Mouse (Mus musculus): ENCODE results near the gene Ccdc134.

Gene Ccdc134

DNA sequence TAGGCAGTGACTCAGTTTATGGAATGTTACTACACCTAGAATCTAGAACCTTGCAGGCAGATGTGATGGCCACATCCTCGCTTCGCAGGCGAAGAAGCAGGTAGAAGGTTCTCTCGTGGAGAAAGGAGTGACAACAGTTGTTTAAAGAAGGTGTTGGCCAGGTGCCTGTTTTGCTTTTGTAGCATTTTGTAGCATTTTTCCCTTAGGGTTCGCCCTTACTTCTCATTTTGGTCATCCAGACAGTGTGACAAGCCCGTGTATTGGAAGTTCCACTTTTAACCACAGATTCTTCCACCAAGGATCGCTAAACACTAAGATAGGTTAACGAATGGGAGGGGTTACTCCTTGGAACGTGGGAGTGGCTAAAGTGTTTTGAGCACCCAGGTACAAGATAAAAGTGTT lies 20.8 kb downstream of the Ccdc134 start:
- DNase-seq (ENCODE audit: low spot score in 2 of 2), result no peak

DNA sequence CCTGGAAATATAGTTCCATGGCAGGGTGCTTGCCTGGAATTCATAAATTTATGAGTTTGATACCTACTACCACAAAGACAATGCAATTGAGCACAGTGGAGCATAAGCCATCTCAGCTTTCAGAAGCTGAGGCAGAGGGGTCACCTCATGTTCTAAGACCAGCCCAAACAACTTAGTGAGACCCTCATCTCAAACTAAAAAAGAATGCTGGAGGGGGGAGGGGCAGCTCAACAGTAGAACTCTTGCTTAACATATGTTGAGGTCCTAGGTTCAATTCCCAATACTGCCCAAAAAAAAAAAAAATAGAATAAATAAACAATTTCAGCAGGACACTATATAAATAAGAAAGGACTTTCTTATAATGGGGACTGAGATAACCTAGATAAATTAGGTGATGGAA lies 22.3 kb downstream of the Ccdc134 start:
- no peak for DNase-seq (ENCODE audit: low spot score in 2 of 2)

DNA sequence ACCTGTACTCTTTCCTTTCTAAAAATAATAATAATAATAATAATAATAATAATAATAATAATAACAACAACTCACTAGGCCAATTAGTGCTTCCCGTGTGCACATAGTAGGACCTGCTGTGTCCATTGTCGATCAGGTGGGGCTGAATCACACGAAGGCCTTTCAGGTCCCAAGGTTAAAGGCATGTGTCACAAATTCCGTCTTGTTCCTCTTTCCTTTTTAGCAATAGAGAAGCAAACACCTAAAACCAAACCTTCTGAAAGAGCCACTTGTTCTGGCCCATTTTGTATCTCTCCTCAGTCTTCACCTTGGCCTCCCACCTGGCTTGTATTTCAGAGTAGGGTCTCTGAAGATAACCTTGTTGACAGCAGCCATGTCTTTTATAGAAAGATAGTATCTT lies 23.5 kb downstream of the Ccdc134 start:
- no peak for DNase-seq (ENCODE audit: low spot score in 2 of 2)

DNA sequence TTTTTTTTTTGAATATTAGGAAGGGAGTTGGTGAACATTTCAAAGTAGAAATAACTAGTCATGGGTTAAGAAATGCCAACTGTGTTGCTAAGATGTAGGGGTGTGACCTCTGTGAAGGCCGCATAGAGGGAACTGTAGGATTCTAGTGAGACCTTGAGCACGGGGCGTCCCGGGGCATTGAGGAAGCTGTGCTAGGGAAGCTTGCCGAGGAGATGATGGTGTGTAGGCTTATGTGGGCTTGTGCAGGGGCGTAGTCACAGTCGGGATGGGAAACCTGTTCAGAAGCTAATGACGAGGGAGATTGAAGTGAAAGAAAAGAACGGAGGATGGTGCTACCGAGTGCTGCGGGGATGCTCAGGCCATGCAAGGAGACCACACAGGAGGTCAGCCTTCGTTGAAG lies 24.3 kb downstream of the Ccdc134 start:
- DNase-seq (ENCODE audit: low spot score in 2 of 2), result no peak

DNA sequence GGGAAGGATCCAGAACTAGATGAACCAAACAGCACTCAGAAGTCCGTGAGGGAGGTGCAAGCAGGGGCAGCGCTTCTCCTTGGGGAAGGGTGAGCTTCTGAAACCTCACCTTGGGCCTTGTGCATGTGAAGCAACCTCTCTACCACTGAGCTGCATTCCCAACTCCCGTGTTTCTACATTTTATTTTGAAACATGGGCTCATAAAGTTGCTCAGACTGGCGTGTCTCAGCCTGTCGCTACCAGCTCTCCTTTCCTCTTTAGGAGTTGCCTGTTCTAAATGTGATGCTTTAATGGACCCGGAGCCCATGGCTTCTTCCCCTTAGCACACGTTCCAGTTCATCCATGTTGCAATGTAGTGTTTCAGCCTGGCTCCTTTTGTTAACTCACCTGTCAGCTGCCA lies 24.7 kb downstream of the Ccdc134 start:
- DNase-seq (ENCODE audit: low spot score in 2 of 2), result no peak

DNA sequence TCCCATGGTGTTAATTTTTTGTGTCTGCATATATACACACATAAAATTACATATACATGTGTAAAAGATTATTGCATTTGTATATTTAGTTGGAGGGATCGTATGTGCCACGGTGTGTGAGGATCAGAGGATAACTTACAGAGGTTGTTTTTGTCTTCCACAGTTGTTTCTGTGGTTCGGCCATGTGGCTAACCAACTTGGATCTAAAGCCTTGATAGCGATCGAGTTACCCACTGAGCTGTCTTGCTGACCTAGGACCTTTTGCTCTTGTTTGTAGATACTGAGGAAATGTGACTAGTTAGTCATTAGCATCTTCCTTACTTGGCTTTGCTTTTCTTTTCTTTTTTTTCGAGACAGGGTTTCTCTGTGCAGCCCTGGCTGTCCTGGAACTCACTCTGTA lies 28.6 kb downstream of the Ccdc134 start:
- no peak for DNase-seq (ENCODE audit: low spot score in 2 of 2)

DNA sequence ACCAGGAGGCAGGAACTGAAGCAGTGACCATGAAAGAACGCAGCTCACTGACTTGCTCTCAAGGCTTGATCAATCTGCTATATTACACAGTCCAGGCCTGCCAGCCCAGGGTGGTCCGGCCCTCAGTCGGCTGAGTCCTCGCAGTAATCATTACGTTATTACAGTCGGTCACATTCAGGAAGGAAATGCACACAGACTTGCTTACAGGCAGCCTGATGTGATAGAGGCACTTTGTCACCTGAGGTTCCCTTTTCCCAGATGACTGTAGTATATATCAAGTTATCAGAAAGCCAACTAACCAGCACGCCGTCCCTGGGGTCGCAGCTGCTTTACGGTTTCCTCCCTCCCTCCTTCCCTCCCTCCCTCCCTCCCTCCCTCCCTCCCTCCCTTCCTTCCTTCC lies 29.2 kb downstream of the Ccdc134 start:
- DNase-seq (ENCODE audit: low spot score in 2 of 2), result no peak

DNA sequence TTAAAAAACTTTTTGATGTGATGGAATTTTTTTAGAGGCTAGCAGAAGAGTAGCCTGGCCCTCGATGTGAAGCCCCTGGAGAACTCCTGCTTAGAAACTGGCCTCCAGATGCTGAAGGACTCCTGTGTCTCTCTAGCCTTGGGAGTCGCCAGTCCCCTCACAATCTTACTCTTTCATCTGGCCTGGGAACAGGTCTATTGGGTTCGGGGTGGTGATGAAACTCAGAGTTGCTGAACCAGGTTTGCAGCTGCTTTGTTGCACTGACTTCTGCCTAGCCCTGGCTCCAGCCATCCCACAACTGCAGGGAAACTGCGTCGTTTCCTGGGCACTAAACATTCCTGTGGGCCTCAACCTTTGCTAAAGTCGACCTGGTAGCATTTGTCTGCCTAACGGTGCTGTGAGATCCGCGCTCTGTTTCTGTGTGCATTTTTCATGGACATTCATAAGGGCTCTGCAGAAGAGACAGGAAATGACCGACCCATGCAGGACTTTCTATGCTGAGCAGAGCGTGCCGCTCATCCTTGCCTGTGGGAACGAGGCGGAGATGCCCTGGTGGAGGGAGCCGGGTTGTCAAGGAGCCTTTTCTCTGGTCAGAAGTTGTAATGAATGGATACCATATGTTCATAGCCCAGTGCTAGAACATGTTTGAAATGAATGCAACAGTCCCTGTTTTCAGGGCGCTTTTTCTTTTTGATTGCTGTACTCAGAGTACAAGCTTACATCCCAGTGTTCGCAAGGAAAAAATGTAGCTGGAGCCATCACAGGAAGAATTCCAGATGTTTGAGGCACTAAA lies 30.7 kb downstream of the Ccdc134 start:
- no peak for DNase-seq (ENCODE audit: low spot score in 2 of 2)

DNA sequence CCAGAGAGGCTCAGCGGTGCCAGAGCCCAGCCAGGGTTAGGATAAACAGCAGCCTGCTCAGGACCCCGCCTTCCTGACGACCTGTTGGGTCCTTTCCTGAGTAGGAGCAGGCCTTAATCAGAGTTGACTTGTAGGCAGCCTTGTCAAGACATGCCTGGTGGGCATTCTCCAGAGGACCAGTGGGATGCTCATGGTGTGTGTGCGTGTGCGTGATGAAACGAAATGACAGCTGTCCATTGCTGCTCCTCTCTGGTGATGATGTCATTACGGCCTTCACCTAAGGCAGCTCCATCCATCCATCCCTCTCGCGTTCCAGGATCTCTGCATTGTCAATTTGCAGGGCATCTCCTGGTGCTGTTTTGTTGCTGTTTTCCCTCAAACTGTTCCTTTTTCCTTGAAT lies 31.7 kb downstream of the Ccdc134 start:
- DNase-seq (ENCODE audit: low spot score in 2 of 2), result no peak

DNA sequence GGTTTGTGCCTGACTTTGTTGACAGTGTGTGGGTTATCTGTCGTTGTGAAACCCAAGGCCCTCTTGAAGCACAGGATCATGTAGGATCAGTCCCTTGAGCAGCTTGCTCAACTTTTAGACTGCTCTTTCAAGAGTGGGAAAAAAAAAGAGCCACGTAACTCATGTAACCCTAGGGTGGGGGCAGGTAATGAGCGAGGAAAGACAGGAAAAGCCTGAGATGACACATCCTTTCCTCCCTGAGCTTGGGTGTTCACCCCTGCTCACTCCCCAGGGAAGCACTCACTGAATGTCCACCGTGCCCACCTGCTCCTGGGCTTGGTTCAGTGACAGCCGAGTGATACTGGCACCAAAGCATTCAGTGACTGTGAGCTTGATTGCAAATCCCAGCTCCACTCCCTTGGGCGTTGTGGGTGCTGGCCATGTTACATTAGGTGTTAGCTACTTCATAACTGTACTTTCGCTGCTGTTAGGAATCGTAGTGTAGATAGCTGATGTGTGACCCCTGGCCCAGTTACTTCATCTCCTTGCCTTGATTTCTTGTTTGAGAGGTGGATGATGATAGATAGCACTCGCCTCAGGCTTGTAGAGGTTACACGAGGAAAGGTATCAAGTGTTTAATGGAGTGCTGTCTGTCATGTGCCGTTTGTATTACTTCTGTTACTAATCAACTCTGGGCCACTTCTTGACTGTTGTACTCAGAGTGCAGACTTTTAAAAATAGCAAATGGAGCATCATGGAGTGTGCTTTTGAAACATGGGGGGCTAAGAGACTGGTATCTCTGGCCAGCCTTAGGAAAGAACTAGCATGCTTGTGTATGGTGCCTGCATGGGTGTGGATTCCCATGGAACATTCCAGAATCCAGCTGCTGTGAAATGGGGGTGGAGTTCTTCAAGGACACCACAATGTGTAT lies 33.3 kb downstream of the Ccdc134 start:
- DNase-seq (ENCODE audit: low spot score in 2 of 2), result no peak

DNA sequence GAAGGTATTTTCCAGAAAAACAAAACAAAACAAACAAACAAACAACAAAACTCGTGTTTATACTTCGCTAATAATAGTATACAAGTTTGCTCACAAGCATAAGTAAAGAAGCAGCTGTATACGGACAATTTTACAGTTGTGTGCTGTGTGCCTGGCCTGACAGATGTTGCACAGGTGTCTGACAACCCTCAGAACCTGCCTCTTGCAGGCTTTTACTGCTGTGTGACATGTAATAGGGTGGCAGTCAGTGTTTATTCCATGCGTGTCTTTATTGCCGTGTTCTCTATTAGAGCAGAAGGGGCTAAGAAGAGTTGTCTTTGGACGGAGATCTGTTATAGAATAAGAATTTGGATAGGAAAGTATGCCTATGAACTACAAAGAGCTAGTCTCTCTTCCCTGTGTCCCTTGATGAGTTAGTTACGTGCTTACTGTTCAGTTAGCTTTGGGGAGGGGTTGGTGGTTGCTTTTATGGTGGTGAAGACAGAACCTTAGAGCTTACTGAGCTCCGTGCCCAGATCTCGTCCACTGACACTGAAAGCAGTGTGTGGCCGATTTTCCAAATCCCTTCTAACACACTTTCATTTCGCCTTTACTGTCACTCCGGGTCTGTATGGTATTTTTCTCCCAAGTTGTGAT lies 34.4 kb downstream of the Ccdc134 start:
- no peak for DNase-seq (ENCODE audit: low spot score in 2 of 2)

DNA sequence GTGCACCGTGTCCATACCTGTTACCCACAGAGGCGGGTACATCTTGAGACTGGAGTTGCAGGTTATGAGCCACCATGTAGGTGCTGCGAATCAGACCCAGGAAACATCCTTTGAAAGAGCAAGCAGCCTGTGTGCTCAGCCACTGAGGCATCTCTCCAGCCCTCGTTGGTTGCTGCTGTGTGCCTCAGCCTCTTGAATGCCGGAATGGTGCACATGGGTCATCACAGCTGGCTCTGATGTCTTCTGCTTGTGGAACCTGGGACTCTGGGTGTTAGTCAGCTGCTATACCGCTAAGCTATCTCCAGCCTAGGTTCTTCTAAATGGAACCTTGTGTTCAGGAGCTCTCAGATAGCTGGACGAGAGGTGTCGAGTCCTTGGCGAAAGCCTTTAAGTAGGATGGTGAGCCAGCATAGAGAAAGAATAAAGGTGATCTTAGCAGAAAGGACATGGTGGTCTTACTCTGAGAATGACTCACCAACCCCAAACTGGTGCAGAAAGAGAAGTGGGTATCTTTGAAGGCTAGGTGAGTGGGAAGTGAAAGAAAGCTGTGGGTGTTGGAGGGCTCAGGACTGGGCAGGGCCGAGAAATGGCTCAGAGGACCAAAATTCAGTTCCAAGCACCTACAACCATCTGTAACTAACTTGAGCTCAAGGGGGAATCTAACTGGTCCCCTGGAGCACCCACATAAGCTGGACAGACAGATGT lies 35.8 kb downstream of the Ccdc134 start:
- no peak for DNase-seq (ENCODE audit: low spot score in 2 of 2)

DNA sequence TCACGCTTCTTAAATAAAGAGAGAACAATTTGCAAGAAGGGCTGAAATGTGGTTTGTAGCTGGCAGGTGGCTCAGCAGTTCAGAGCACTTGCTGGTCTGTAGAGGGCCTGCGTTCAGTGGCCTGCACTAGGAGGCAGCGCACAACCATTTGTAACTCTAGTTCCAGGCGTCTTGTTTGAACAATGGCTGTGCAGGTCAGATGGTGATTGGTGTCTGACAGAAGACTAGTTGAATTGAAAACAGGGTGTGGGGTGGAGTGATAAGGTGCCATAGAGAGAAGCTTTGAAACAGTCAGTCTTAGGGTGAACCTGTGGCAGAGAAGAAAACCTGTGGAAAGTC lies 36.3 kb downstream of the Ccdc134 start:
- no peak for DNase-seq (ENCODE audit: low spot score in 2 of 2)

DNA sequence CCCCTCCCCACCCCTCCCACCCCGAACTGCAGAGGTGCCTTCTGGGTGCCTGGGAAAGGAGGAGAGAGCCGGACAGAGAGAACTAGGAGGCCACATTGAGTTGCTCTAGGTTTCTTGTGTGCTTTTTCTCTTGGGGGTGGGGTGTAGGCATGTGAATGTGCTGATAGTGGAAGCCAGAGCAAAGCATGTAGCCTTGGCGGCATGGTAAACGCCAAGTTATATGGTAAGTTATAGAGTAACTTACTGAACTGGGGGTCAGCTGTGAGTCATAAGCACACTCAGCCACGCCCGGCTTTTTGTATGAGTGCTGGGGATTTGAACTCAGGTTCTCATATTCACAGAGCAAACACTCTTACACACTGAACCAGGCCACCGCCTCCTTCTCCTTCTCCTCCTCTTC lies 36.8 kb downstream of the Ccdc134 start:
- no peak for DNase-seq (ENCODE audit: low spot score in 2 of 2)

DNA sequence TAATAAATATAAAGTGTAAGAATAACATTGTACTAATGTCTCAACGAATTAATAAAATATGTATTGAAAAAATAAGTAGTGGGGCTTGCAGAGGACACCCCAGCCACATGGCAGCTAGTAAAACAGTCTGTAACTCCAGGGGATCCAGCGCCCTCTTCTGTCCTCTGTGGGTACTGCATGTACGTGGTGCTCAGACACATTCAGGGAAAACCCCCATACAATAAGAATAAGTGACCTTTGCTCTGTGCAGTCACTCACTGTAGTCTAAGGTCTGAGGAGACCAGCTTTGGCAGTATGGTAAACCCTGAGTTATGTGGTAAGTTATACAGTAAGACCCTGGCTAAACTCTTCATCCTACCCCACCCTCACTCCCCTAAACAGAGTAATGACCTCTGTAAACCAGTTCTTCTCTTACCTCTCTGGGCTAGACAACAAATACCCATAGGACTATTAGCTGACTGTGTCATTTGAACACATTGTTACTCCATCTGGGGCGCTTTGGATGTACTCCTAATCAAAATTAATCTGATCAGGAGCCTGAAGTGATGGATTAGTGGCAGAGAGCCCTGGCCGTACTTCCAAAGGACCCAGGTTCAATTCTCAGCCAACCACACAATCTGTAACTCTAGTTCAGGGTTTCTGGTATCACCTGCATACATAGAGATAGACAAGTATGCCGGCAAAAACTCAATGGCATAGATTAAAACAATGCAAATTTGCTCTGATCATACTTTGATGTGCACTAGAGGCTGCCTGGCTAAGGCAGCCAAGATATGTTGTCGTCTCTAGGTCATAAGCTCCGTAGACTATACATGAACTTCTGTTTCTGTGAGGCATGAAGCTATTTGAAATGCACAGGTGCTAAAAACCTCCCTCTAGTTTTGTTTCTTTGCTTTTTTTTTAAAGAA lies 37.9 kb downstream of the Ccdc134 start:
- peak in 1 of 2 experiments; percentile 72 for DNase-seq (ENCODE audit: low spot score in 2 of 2)

DNA sequence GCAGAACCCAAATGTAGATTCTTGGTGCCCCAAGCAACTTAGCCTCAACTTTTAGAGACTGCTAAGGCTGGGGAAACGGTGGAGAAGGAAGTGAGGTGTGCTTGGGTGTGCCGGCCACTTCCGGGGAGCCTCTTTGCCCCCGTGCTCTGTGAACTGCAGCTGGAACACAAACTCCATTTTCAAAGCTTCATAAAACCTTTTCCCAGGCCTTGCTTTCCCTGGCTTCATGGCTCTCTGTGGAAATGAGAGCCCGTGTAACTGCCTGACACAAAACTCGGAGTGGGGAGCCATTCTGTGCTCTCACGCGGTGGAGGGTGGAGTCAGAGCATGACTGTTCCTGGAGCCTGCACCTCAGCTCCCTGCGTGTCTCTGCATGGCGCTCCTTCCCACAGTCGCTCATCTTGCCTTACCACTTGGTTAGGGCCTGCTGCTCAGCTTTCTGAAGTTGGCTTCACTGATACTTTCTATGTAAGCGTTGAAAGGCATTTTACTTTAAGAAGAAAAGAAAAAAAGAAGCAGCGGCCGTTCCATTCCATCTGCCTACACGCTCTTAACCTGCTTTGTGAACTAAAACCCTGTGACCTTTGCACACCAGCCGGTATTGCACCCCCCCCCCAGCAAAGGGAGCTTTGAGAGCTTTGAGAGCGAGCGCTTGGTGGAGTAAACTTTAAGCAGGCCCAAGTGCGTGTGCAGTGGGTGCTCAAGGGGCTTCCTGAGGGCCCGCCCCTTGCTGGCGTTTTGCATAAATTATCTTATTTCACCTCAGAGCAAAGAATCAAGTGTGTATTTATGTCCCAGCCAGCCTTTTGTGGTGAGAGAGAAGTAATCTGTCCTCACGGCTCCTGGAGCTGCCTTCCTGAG lies 38.7 kb downstream of the Ccdc134 start:
- no peak for DNase-seq (ENCODE audit: low spot score in 2 of 2)

DNA sequence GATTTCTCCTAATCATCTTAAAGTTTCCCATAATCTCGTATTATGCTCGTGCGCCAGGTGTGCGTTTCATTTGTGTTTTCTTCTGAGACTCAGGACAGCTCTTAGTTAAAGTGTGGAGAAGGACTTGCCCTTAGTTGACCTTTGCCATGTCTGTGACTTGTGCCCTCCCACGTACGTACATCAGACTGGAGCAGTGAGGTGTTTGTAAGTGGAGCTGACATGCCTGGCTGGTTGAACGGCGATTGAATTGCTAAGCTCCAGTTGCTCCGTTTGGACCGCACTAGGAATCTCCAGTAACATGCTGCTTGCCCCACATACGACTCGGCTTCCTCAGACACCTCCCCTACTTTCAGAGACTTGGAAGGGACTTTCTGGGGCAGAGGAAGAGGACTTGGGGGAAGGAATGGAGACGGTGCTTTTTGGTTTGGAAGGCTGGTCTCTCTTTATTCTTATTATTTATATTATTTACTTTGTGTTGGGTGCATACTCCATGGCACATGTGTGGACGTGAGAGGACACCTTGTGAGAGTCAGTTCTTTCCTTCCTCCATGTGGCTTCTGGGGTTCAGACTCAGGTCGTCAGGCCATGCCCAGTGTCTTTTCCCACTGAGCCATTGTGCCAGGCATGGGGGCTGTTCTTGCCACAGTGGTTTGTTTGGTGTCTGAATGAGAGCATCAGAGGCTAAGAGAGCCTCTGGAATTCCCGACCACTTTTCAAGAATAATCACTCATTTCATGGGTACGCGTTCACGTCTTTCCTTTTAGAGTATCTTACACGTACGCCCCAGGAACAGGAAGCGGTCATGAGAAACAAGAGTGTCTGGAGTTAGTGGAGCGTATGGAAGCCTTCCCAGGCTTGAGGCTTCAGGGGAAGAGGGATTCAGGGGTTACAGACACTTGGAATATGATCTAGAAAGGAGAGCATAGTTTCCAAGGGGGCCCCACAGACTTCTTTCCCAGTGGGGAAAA lies 39.8 kb downstream of the Ccdc134 start:
- DNase-seq (ENCODE audit: low spot score in 2 of 2), result no peak

DNA sequence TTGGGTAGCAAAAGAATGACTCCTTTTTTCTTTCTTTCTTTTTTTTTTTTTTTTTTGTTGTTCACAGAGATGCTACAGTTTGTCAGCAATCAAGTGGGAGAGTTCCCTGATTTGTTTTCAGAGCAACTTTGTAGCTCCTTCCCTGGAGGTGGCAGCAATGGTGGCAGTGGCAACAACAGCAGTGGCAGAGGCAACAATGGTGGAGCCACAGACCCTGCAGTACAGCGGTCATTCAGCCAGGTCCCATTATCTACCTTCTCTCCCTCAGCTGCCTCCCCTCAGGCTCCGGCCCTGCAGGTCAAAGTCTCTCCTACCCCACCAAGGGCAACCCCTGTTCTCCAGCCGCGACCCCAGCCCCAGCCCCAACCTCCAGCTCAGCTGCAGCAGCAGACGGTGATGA lies 41.9 kb downstream of the Ccdc134 start:
- DNase-seq (ENCODE audit: low spot score in 2 of 2), result no peak

Data from frontal cortex, postnatal 10 days (tissue).